Mouse (Mus musculus): ENCODE results near the gene Gtf2h1.
A peak's percentile ranks its signal among the peaks of the same experiment; 100 is the strongest.
"Not testable (repeated sequence)": the region's sequence is repeated elsewhere in the genome, so short reads cannot be mapped to it uniquely, and the experiment has no call there.

Gene Gtf2h1

DNA sequence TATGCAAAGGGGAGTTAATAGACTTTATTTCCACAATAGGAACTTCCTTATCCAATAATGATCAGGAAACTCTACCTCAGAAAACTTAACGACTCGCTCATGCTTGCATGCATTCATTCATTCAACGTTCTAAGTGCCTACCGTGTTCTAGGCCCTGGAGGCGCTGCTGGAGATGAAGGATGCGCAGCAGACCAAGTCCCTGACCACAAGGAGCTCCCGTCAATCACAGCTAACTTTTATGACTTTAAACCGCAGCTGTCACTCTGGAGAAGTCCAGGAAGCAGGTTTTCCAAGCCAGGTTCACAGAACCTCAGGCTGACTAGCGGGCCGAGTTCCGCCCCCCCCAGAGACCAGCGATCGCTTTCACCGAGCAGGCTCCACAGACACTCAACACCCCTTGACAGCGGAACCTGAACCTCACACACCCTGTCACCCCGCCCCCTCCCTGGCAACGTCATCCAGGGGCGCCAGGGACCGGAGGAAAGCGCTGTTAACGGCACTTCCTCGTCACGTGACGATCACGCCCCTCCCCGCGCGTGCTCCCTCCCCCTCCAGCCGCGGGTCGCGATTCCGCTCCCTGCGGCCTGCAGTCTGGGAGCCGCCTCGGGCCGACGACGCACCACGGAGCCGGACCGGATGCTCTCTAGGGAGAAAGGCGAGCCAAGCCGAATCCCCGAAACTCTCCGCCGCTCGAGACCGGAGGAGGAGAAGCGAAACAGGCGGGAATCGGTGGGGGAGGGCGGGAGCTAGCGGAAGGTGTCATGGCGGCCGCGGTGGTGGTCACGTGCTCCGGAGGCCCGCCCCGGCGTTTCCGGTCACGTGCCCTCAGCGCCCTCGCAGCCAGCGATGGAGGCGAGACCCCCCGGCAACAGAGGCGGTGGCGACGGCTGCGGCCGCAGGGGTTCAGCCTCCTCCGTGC is at the start of gene Gtf2h1, which contains the start of gene Hps5:
TSS of gene Gtf2h1 (plus strand) at position 817 of the 919 bp plus-strand sequence.
TSS of gene Hps5 (minus strand) at position 778 of the 919 bp plus-strand sequence.
- peak; percentile 99 for DNase-seq (ENCODE audit: low spot score)

DNA sequence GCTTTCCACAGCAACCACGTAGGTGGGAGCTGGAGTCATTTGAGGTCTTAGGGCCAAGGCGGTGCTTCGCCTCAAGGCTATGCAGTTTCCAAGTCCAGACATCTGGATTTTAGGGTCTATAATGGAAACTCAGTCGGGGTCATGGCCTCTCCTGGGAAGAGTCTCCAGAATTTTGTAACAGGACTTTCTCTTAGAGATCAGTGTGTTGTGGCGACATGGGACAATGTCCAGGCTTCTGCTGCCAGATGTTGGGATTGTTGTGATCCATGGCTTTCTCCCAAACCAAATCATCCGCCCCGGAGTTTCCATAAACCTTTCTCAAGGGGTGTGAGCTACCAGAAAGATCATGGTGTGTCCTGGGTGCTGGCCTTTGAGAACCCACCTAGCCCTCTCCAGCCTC is 49.5 kb upstream of the Gtf2h1 start:
- no peak for DNase-seq (ENCODE audit: low spot score)

DNA sequence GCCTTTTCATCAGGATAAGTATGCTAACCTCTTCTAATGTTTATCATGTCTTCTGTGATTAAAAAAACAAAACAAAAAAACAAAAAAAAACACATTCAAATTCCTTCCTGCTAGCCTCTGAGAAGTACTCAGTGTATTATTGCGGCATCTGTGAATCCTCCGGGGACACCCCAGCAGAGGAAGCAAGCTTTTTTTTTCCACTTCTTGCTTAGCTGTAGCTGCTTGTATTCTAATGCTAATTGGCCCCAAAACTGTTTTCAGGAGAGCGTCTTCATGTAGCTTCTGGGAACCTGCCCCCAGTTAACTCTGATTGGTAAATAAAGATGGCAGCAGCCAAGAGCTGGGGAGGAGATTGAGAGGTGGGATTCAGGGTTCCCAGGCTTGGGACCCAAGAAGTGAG is 47.4 kb upstream of the Gtf2h1 start:
- no peak for DNase-seq (ENCODE audit: low spot score)

DNA sequence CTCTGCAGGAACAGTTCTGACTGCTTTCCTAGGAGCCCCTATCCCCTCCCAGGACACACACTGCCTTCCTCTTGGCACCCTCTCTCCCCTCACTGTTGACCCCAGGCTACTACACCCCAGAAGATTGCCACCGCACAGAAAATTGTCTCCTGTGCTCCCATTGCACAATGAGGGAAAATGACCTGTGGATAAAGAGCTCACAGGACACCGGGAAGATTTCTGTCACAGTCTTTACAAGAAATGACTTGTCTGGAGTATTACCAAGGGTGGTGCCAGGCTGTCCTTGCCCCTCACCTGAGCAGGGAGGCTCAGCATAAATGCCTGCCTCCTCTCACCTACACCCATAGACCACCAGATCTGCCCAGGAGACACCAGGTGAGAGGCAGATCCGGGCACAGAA is 44.4 kb upstream of the Gtf2h1 start, which contains the start of gene Saa2:
TSS of gene Saa2 (plus strand) at position 301 of the 400 bp plus-strand sequence.
- no peak for DNase-seq (ENCODE audit: low spot score)

DNA sequence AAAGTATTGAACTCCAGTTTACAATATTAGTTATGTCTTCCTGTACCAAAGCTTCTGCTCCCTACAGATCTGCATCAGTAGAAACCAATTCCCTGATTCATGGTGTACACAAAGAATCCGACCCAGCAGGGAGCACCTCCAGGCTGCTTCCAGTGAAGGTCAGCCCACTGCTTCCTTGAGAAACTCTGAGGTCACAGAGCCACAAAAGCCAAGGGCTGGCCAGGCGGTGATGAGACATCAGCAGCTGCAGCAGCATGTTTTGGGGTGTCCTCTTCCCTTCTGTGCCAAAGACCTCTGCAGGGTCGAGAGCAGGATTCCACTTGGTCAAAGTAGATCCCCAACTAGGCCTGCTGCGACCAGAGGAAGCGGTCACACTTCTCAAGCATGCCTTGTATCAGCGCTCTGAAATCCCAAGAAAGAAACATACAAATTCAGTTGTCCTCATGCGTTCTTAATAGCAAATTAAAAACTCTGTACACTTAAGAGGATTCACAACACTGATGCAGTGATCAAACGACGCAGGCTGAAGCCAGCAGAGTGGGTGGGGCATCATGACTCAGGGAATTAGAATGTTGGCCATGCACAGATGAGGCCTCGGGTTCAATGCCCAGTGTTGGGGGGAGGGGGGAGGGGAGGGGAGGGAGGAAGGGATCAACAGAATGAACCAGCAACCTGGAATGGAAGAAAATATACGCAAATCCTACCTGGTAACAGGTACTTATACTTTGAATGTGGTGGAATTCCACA is 34.7 kb upstream of the Gtf2h1 start:
- no peak for DNase-seq (ENCODE audit: low spot score)

DNA sequence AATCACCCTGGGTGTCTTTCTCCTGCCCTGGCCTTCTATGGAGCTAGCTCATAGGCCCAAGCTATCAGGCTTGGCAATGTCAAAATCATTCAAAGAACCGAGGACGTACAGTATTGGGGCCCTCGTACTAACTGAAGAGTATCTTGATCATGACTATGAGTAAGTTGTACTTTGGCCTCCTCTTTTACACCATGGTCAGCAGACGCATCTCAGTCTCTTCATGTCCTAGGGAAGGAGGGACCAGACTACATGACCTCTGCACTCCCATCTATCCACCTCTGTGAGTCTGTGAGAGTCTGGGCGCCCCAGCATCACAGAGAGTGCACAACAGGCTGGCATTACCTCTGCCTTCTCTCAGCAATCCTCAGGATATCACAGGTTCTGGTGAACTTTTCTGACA is 33.3 kb upstream of the Gtf2h1 start:
- DNase-seq (ENCODE audit: low spot score) = no peak

DNA sequence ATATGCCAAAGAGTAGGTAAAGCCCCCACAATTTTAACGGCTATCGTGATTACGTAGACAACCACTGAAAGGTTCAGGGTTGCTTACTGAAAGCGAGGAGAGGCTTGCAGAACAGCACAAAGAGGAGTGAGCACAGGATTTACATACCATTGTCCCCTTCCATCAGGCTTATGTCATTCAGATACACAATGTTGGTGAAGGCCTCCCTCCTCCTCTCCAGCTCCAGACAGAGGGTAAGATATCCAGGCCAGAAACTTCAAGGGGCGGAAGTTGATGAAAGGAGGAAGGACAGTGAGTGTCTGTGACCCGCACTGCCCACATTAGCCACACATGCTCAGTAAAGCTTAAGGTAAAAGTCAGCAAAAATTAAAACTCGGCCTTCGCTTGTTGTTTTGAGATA is 31.2 kb upstream of the Gtf2h1 start:
- no peak for DNase-seq (ENCODE audit: low spot score)

DNA sequence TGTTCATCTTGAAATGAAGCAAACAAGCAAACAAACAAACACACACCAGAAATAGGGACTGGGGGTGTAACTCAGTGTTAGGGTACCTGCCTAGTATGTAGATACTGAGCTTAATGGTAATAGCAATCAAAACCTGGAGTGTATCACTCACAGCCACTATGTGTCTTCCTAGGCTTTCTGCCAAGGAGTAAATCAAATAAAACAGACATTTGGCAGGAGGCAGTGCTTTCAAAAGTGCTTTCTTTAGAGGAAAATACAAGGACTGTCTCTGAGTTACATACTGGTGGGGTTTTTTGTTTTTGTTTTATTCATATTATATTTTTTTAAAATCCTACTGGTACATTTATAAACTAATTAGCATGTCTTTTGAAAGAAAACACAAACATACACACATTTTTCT is 28.5 kb upstream of the Gtf2h1 start:
- DNase-seq (ENCODE audit: low spot score) = no peak

DNA sequence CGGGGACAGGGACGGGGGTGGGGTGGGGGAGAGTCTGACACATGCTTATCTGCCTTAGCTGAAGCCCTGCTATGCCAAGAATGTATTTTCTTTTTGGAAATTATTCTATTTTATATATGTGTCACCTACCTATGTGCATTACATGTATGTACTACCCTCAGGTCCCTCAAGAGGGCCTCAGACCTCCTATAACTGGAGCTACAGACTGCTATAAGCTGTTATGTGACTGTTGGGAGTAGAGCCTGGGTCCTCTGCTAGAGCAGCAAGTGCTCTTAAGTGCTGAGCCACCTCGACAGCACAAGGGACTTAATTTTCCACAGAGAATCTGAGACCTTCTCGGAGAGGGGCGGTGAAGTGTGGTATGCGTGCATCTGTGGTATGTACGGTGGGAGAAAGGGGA is 27.5 kb upstream of the Gtf2h1 start:
- no peak for DNase-seq (ENCODE audit: low spot score)

DNA sequence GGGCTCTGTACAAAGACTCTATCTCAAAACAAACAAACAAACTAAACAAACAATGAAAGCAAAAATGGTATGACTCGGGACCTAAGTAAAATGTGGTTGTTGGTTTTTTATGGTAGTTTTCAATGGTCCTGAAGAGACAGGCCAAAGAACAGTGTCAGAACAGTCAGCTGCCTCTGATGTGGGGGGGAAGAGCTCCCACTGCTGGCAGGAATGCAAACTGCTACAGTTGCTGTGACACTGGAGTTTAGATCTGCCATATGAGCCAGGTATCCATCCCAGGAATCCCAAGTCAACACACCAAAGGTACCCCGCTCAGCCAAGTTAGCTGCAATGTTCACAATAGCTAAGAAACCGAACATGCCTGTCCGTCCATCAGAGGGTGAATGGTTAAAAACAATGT is 25.2 kb upstream of the Gtf2h1 start:
- peak; percentile 6 for DNase-seq (ENCODE audit: low spot score)

DNA sequence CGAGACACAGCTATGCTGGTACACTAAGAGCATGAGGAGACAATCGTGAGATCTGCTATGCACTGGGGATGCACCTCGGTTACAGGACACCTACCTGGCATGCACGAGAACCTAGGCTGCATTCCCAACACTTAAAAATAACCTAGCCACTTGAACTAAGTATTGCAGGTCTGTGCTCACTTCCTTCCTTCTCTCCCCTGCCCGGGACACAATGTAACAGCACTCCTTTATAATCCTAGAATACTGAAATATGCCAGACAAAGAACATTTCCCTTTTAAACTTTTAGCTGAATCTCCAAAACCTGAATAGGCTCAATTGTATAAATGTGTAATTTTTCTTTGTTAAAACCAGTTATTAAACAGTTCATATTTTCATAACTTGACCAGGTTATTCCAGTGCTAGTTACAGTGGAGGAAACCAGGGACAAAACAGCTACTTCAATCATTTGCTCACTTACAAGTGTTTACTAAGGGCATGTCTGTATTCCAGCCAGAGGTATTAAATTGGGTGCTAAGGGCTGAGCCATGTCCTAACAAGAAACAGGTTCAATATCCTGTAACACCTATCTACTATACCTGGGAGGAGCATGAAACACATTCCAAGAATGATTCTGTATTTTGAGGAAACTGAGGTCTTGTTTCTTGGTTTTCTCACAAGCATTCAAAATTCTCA is 6.6 kb upstream of the Gtf2h1 start:
- DNase-seq (ENCODE audit: low spot score) = no peak

DNA sequence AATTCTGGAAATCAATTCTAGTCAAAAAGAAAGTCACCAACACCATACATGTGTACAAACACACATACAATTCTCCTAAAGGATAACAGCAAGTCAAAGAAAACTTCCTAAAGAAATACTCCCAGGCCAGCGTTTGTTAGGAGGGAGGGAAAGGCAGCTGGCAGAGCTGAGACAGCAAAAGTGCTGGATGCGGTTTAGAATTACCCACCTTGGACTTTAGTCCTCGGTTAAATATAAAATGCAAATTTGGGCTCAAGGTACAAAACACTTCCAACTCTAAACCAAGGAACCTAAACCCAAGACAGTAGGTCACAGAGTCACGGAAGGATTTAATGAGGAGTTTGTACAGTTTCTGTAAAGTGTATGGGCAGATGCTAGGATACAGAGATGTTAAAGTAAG is 2.0 kb upstream of the Gtf2h1 start:
- no peak for DNase-seq (ENCODE audit: low spot score)

DNA sequence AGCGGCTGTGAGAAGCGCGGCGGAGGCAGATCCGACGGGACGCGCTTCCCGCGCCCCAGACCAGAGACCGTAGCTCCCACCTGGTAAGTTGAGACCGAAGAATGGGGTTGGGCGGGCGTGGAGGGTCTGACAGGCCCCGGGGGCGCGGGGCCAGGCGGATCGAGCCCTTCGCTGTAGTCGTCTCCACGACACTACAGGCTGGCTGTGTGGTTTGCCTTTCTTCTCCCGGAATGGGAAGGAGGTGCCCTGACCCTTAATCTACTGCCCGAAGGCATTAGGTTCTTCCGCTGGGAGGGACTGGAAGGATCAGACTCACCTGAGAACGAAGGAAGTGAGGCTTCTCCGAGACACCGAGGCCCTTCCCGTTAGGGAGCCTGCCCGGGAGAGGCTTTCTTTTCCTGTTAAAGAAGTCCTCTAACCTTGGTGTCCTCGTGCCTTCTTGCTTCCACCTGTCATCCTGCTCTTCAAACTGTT is 340 bp downstream of the Gtf2h1 start:
- no peak for DNase-seq (ENCODE audit: low spot score)

DNA sequence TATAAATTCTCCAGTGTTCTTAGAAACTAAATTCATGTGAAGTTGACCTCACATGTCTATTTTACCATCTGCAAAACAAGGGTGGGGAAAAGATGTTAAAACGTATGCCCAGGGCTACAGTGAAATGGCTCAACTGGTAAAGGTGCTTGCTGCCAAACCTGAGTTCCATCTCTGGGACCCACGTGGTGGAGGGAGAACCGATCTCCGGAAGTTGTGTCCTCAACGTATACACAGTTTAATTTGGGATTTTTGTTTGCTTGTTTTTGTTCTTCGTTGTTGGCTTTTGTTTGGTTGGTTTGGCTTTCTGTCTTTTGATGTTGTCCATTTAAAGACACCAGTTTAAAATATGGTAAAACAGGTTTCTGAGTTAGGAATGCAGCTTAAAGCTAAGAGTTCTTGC is 876 bp downstream of the Gtf2h1 start:
- DNase-seq (ENCODE audit: low spot score) = no peak

DNA sequence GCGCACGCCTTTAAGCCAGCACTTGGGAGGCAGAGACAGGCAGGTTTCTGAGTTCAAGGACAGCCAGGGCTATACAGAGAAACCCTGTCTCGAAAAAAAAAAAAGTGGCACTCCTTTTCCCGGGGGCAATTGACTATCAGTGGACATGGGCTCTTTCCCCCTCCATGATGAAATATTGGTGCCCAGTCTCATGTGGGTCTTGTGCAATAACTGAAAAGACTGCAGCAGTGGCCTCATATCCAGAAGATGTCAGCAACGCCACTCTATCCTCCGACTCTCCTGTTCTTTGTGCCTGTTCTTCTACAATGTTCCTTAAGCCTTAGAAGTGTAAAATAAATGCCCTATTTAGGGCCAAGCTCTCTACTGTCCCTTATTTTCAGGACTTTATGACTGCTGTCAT is 14.4 kb downstream of the Gtf2h1 start:
- no peak for DNase-seq (ENCODE audit: low spot score)

DNA sequence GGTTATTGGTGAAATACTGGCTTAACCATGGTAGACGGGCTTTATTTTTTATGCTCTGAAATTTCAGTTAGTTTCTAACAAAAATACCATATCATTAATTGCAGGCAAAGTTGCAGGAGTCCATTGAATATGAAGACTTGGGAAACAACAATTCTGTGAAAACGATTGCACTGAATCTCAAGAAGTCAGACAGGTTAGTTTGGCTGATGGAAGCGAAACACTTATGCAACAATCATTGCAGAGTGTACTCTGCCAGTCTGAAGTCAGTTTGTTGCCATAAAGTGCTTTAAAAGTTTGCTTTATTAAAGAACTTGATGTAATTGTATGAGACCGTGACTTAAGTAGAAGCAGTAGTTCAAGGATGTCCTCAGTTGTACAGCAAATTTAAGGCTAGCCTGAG is 18.1 kb downstream of the Gtf2h1 start:
- no peak for DNase-seq (ENCODE audit: low spot score)

DNA sequence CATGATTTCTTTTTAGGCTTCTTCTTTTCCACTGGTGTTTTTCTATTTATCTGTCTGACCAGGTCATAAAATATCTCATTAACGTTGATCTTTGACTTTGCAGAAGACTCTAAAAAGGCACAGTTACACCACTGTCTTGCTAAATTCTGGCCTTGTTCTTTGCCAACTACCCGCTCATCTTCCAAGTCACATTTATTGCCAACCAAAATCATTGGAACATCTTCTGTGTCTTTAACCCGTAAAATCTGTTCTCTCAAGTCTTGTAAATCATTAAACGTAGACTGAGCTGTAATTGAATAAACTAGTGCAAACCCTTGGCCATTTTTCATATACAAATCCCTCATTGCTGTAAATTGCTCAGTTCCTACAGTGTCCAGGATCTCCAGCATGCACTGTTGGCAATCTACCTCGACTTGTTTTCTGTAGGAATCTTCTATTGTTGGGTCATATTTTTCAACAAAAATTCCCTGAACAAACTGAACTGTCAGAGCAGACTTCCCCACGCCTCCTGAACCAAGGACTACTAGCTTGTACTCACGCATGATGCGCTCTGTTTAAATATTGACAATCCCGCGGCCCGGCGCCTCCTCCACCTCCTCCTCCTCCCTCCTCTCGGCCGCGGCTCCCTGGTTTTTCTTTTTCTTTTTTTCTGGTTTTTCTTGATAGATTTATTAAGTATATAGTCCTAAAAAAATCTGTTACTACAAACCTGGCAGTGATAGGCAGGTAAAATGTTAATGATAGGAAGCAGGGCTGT is 25.2 kb downstream of the Gtf2h1 start:
- DNase-seq (ENCODE audit: low spot score) = not testable (repeated sequence)

DNA sequence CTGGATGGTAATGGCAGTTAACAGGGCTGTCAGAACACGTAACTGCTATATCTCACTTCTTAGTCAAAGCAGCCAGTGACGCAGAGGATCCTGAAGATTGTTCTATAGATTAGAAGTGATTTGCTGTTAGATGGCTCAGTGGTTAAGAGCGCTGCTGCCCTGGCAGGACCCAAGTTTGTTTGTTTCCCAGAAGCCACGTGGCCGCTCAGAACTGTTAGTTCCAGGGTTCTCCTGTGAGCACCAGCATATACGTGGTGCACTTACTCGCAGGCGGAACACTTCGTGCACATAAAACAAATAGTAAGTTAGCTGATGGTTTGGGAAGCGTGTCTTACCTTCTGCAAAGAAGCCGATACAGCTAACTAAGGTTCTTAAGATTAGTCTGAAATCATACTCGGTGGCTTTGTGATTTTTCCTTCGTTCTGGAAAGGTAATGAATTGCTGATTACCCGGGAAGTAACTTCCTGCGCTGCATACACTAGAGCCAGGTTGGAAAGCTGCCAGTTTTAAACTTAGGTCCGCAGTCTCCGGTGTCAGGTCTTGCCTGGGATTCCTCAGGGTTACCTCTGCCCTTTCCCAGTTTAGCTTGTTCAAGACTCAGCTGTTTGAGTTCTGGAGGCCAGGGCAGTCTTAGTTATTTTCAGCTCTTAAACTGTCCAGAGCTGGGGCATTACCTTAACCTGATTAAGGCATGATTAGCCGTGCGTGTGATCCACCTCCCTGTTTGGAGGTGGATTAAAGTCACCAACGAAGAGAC is 31.3 kb downstream of the Gtf2h1 start:
- no peak for DNase-seq (ENCODE audit: low spot score)

DNA sequence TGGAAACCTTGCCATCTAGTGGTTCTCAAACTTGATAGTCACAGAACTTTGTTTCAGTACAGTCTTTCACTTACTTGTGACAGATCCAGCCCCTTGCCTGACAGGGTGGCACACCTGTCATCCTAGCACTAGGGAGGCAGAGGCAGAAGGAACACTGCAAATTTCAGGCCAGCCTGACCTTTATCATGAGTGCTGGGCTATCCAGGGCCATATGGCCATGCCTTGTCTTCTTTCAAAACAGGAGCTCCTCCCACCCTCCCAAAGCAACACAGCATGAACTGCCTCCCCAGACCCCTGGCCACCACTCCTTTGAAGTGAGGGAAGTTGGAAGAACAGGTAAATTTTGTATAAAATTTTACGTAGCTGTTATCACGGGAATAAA is 31.9 kb downstream of the Gtf2h1 start:
- no peak for DNase-seq (ENCODE audit: low spot score)

DNA sequence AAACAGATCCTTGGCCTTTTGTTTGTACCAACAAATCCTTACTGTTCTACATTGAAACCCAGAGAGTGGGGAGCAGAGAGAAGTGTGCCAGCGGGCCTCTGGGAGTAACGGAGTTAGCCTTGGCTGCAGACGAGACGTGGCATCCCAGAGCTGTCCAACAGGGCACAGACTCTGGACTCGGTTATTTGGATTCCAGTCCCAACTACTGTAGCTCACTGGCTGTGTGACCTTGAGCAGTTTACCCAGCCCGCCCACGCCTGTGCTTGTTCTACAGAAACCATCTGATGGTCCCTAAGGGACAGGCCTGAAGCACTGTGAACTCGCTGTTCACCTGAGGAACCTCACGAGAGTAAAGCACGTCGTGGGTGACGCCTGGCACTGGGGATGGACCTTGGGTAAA is 34.0 kb downstream of the Gtf2h1 start:
- no peak for DNase-seq (ENCODE audit: low spot score)

All from T-cell, adult 2 months (primary cell).